Mouse (Mus musculus) intestine, embryonic 16.5 days (tissue): ENCODE results near the gene Cenpi. TPM values are rescaled to one million over a fixed set of nuclear protein-coding genes. Genes with fewer than 3 reads are reported as not detected.

Source experiments
- ATAC-seq: fragments of 200-750 bp; cut with Nextera tagmentation; 2 replicates; pipeline ENCODE4 v1.8.0; 2017; ENCODE audit warnings: moderate TSS enrichment, moderate library complexity
- H3K27ac ChIP-seq: fragments of 300-500 bp; sonication (generic); 2 replicates; pipeline ENCODE4 v1.5.1; 2014; ENCODE audit warnings: mild to moderate bottlenecking, low read length
- H3K27me3 ChIP-seq: fragments of 300-500 bp; sonication (generic); replicated peaks from 2 replicates; pipeline ENCODE4 v1.6.1; 2014; ENCODE audit warnings: low read length, control low read depth, mixed read lengths; ENCODE audit not compliant: control insufficient read depth, insufficient read depth
- H3K36me3 ChIP-seq: fragments of 300-500 bp; sonication (generic); 2 replicates; pipeline ENCODE4 v1.6.1; 2014; ENCODE audit warnings: low read length, control low read depth; ENCODE audit not compliant: control insufficient read depth, insufficient read depth
- H3K4me1 ChIP-seq: fragments of 300-500 bp; sonication (generic); 2 replicates; pipeline ENCODE4 v1.6.1; 2014; ENCODE audit warnings: low read length, control low read depth, mixed read lengths; ENCODE audit not compliant: control insufficient read depth, insufficient read depth
- H3K4me2 ChIP-seq: fragments of 300-500 bp; sonication (generic); 2 replicates; pipeline ENCODE4 v1.6.1; 2014; ENCODE audit warnings: low read depth, low read length, control low read depth
- H3K4me3 ChIP-seq: fragments of 300-500 bp; sonication (generic); 2 replicates; pipeline ENCODE4 v1.5.1; 2014; ENCODE audit warnings: mild to moderate bottlenecking, low read length
- H3K9ac ChIP-seq: fragments of 300-500 bp; sonication (generic); 2 replicates; pipeline ENCODE4 v1.6.1; 2014; ENCODE audit warnings: low read depth, low read length
- H3K9me3 ChIP-seq: fragments of 300-500 bp; sonication (generic); 2 replicates; pipeline ENCODE4 v1.6.1; 2016; ENCODE audit warnings: low read length, control low read depth; ENCODE audit not compliant: control insufficient read depth
- WGBS: fragments of 180-500 bp; shearing (Covaris S2); extraction: QIAGEN DNeasy Blood & Tissue Kit; methylation state at CpG from one replicate; pipeline ENCODE4 v1.1.7; 2014; 5-methylcytosine and 5-hydroxymethylcytosine counted together
- polyA plus RNA-seq: library from polyadenylated mRNA; unstranded; fragments of >200 nt; fragmentation: Nextera tagmentation; extraction: Ambion mirVana; gene quantifications from 2 replicates; pipeline ENCODE4 v1.2.1, GENCODE M21; 2015

Cenpi gene
- polyA plus RNA-seq, 1 experiment from 2014 or later: 20.3 TPM

- no peaks in the 10 kb centered on the region for H3K9me3 ChIP-seq
- H3K36me3 ChIP-seq: no peaks in the 10 kb centered on the region
- no peak overlapping the region for H3K4me2 ChIP-seq
- no peak overlapping the region for H3K4me3 ChIP-seq
- no peaks in the 10 kb centered on the region for H3K27me3 ChIP-seq
- no peak overlapping the region for H3K27ac ChIP-seq
- no peak overlapping the region for H3K9ac ChIP-seq
- ATAC-seq: no peak
- 77% methylated on average over 2 of the region's 2 CpGs for WGBS
- no peaks in the 10 kb centered on the region for H3K4me1 ChIP-seq
Observed at GRCm38 (mm10) chrX:134342735-134343134, 34.9 kb downstream of the Cenpi start.

- 91% methylated on average over 6 of the region's 6 CpGs for WGBS
- H3K4me1 ChIP-seq: no peaks in the 10 kb centered on the region
- no peaks in the 10 kb centered on the region for H3K9me3 ChIP-seq
- H3K4me3 ChIP-seq: no peak overlapping the region
- no peak overlapping the region for H3K9ac ChIP-seq
- no peak for ATAC-seq
- H3K36me3 ChIP-seq: no peaks in the 10 kb centered on the region
- H3K4me2 ChIP-seq: no peak overlapping the region
- H3K27ac ChIP-seq: no peak overlapping the region
- H3K27me3 ChIP-seq: no peaks in the 10 kb centered on the region
Observed at GRCm38 (mm10) chrX:134350205-134350604, 42.3 kb downstream of the Cenpi start.

- H3K4me2 ChIP-seq: no peak overlapping the region
- no peak for ATAC-seq
- no peak overlapping the region for H3K4me3 ChIP-seq
- H3K9ac ChIP-seq: no peak overlapping the region
- H3K36me3 ChIP-seq: no peaks in the 10 kb centered on the region
- no peaks in the 10 kb centered on the region for H3K4me1 ChIP-seq
- no peaks in the 10 kb centered on the region for H3K27me3 ChIP-seq
- H3K27ac ChIP-seq: no peak overlapping the region
- no peaks in the 10 kb centered on the region for H3K9me3 ChIP-seq
Observed at GRCm38 (mm10) chrX:134353848-134354247, 46.0 kb downstream of the Cenpi start.

- no peak overlapping the region for H3K4me2 ChIP-seq
- H3K36me3 ChIP-seq: no peaks in the 10 kb centered on the region
- H3K4me3 ChIP-seq: no peak overlapping the region
- H3K9ac ChIP-seq: no peak overlapping the region
- no peak for ATAC-seq
- WGBS: 77% methylated on average over 4 of the region's 4 CpGs
- no peaks in the 10 kb centered on the region for H3K27me3 ChIP-seq
- no peaks in the 10 kb centered on the region for H3K4me1 ChIP-seq
- H3K27ac ChIP-seq: no peak overlapping the region
- no peaks in the 10 kb centered on the region; the same call in 1 of the 2 replicates for H3K9me3 ChIP-seq
Observed at GRCm38 (mm10) chrX:134359336-134359735, 51.5 kb downstream of the Cenpi start.

GRCm38 (mm10) chrX:134362156-134362555 is 54.3 kb downstream of the Cenpi start:
- ATAC-seq: no peak
- 96% methylated on average over 4 of the region's 4 CpGs for WGBS

GRCm38 (mm10) chrX:134365421-134365820 is 57.5 kb downstream of the Cenpi start:
- 76% methylated on average over 1 of the region's 1 CpGs for WGBS
- ATAC-seq: no peak

More at GRCm38 (mm10) chrX:134362156-134362555, 54.3 kb downstream of the Cenpi start:
- no peaks in the 10 kb centered on the region for H3K4me1 ChIP-seq
- no peaks in the 10 kb centered on the region; the same call in 1 of the 2 replicates for H3K9me3 ChIP-seq
- H3K9ac ChIP-seq: no peak overlapping the region
- H3K36me3 ChIP-seq: no peaks in the 10 kb centered on the region
- no peak overlapping the region for H3K27ac ChIP-seq
- no peak overlapping the region for H3K4me3 ChIP-seq
- H3K27me3 ChIP-seq: no peaks in the 10 kb centered on the region
- no peak overlapping the region for H3K4me2 ChIP-seq

GRCm38 (mm10) chrX:134366547-134366946 is 58.7 kb downstream of the Cenpi start:
- whole genome bisulfite sequencing: 83% methylated on average over 3 of the region's 3 CpGs
- no peaks in the 10 kb centered on the region; the same call in 1 of the 2 replicates for H3K9me3 ChIP-seq
- no peaks in the 10 kb centered on the region for H3K27me3 ChIP-seq
- H3K4me3 ChIP-seq: no peak overlapping the region
- H3K36me3 ChIP-seq: no peaks in the 10 kb centered on the region
- no peak overlapping the region for H3K9ac ChIP-seq
- no peak overlapping the region for H3K4me2 ChIP-seq
- no peak for ATAC-seq
- H3K27ac ChIP-seq: no peak overlapping the region
- H3K4me1 ChIP-seq: no peaks in the 10 kb centered on the region

More at GRCm38 (mm10) chrX:134365421-134365820, 57.5 kb downstream of the Cenpi start:
- Histone ChIP-seq H3K9me3 (no peaks in the 10 kb centered on the region; the same call in 1 of the 2 replicates), H3K4me1 (no peaks in the 10 kb centered on the region), H3K36me3 (no peaks in the 10 kb centered on the region), H3K9ac (no peak overlapping the region), H3K27ac (no peak overlapping the region), H3K4me2 (no peak overlapping the region), H3K4me3 (no peak overlapping the region), H3K27me3 (no peaks in the 10 kb centered on the region)

GRCm38 (mm10) chrX:134371279-134371678 is 63.4 kb downstream of the Cenpi start:
- Histone ChIP-seq H3K27me3 (no peaks in the 10 kb centered on the region), H3K9ac (no peak overlapping the region), H3K4me3 (no peak overlapping the region), H3K9me3 (no peaks in the 10 kb centered on the region), H3K4me1 (no peaks in the 10 kb centered on the region), H3K4me2 (no peak overlapping the region), H3K27ac (no peak overlapping the region), H3K36me3 (no peaks in the 10 kb centered on the region)
- ATAC-seq: no peak
- WGBS: 4% methylated on average over 2 of the region's 2 CpGs

- H3K4me1 ChIP-seq: no peaks in the 10 kb centered on the region
- H3K27ac ChIP-seq: no peak overlapping the region
- H3K9ac ChIP-seq: no peak overlapping the region
- no peak for ATAC-seq
- no peak overlapping the region for H3K4me3 ChIP-seq
- H3K9me3 ChIP-seq: no peaks in the 10 kb centered on the region
- no peak overlapping the region for H3K4me2 ChIP-seq
- H3K36me3 ChIP-seq: no peaks in the 10 kb centered on the region
- no peaks in the 10 kb centered on the region for H3K27me3 ChIP-seq
- 69% methylated on average over 1 of the region's 1 CpGs for WGBS
Observed at GRCm38 (mm10) chrX:134374190-134374589, 66.3 kb downstream of the Cenpi start.

- Histone ChIP-seq H3K9ac (no peak overlapping the region), H3K27me3 (no peaks in the 10 kb centered on the region), H3K4me3 (no peak overlapping the region), H3K9me3 (no peaks in the 10 kb centered on the region), H3K36me3 (no peaks in the 10 kb centered on the region), H3K27ac (no peak overlapping the region), H3K4me2 (no peak overlapping the region), H3K4me1 (no peaks in the 10 kb centered on the region)
- no peak for ATAC-seq
- WGBS: 71% methylated on average over 6 of the region's 6 CpGs
Observed at GRCm38 (mm10) chrX:134384896-134385295, 77.0 kb downstream of the Cenpi start.
